8 mouse cellular contexts compared by ENCODE assay signal in the genomic region with DNA sequence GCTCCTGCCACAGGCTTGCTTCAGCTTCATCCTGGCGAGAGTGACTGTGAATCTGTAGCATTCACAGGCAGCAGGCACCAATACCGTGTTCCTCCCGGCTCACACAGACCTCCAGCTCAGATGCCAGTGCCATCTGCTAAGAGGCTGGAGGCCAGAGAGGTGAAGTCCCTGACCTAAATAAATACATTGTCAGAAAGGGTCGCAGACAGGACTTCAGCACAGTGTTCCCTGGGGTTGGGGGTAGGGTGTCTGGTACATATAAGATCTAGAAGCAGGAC. TPM values are rescaled to one million over a fixed set of nuclear protein-coding genes. Genes with fewer than 3 reads are reported as not detected.
DNase-seq lines count a peak whose midpoint lies in the region; ATAC-seq lines count a peak whose summit lies in the region.

No protein-coding gene starts in this region.

- WGBS in heart, embryonic 11.5 days (ENCODE audit: insufficient replicate concordance): 44% methylated on average over 4 of the region's 4 CpGs
- WGBS in hindbrain, embryonic 12.5 days: 29% methylated on average over 4 of the region's 4 CpGs
- 53% methylated on average over 4 of the region's 4 CpGs for WGBS in midbrain, embryonic 14.5 days

- H3K36me3 ChIP-seq in heart, embryonic 11.5 days (ENCODE audit: control insufficient read depth, insufficient read depth, low read length): no peaks in the 10 kb centered on the region
- no peaks in the 10 kb centered on the region for H3K36me3 ChIP-seq in hindbrain, embryonic 12.5 days
- no peaks in the 10 kb centered on the region for H3K36me3 ChIP-seq in midbrain, embryonic 14.5 days (ENCODE audit: control insufficient read depth, insufficient read depth, low read length)

- H3K4me3 ChIP-seq in heart, embryonic 11.5 days (ENCODE audit: low read depth, low read length): 0 out of 2 replicates have a peak overlapping the region, but pooled peaks have one; percentile 72
- H3K4me3 ChIP-seq in hindbrain, embryonic 12.5 days: peak overlapping the region; percentile 49; the same call in 1 of the 2 replicates
- H3K4me3 ChIP-seq in midbrain, embryonic 14.5 days (replicated peaks; ENCODE audit: low read depth, low read length): no peak overlapping the region

- peaks cover 60% of the 10 kb centered on the region for H3K4me1 ChIP-seq in heart, embryonic 11.5 days (ENCODE audit: control insufficient read depth, insufficient read depth, low read length)
- peaks cover 99% of the 10 kb centered on the region for H3K4me1 ChIP-seq in hindbrain, embryonic 12.5 days
- peaks cover 91% of the 10 kb centered on the region for H3K4me1 ChIP-seq in midbrain, embryonic 14.5 days (ENCODE audit: control insufficient read depth, insufficient read depth, low read length)

- peak overlapping the region; percentile 12; the same call in 1 of the 2 replicates for H3K9ac ChIP-seq in heart, embryonic 11.5 days (ENCODE audit: low read depth, low read length)
- peak overlapping the region; percentile 63 for H3K9ac ChIP-seq in hindbrain, embryonic 12.5 days
- H3K9ac ChIP-seq in midbrain, embryonic 14.5 days (replicated peaks; ENCODE audit: low read length): peak overlapping the region; percentile 69

- ATAC-seq in heart, embryonic 11.5 days (replicated peaks; ENCODE audit: insufficient number of reproducible peaks, low FRiP score, low TSS enrichment): no peak
- no peak for ATAC-seq in hindbrain, embryonic 12.5 days (ENCODE audit: low FRiP score)
- no peak for ATAC-seq in midbrain, embryonic 14.5 days (ENCODE audit: low FRiP score, low TSS enrichment)

- DNase-seq in heart, adult 9 months (ENCODE audit: low spot score in 2 of 2): no peak
- DNase-seq in cerebellum, postnatal 10 days: peak; percentile 79 to 83
- DNase-seq in midbrain, embryonic 14.5 days: no peak
- DNase-seq in thymus, adult 18-20 months: no peak
- DNase-seq in T-cell, adult 2 months (ENCODE audit: low spot score): no peak
- DNase-seq in urinary bladder, postnatal 10 days (ENCODE audit: low spot score): no peak

- H3K27me3 ChIP-seq in heart, embryonic 11.5 days (ENCODE audit: control insufficient read depth, insufficient read depth, low read length): no peaks in the 10 kb centered on the region
- H3K27me3 ChIP-seq in hindbrain, embryonic 12.5 days: no peaks in the 10 kb centered on the region
- H3K27me3 ChIP-seq in midbrain, embryonic 14.5 days (ENCODE audit: control insufficient read depth, insufficient read depth, low read length): no peaks in the 10 kb centered on the region

- peak overlapping the region; percentile 81 for H3K27ac ChIP-seq in heart, embryonic 11.5 days (ENCODE audit: low read depth, low read length)
- peak overlapping the region; percentile 91 for H3K27ac ChIP-seq in hindbrain, embryonic 12.5 days
- peak overlapping the region; percentile 82 for H3K27ac ChIP-seq in midbrain, embryonic 14.5 days (replicated peaks; ENCODE audit: low read depth, low read length)

- no peaks in the 10 kb centered on the region for H3K9me3 ChIP-seq in heart, embryonic 11.5 days (replicated peaks; ENCODE audit: control insufficient read depth, low read length)
- H3K9me3 ChIP-seq in hindbrain, embryonic 12.5 days (replicated peaks): no peaks in the 10 kb centered on the region
- H3K9me3 ChIP-seq in midbrain, embryonic 14.5 days (ENCODE audit: control insufficient read depth, low read length): no peaks in the 10 kb centered on the region

- H3K4me2 ChIP-seq in heart, embryonic 11.5 days: peak overlapping the region; percentile 84
- peak overlapping the region; percentile 58 for H3K4me2 ChIP-seq in hindbrain, embryonic 12.5 days (replicated peaks)
- peak overlapping the region; percentile 74 for H3K4me2 ChIP-seq in midbrain, embryonic 14.5 days (ENCODE audit: low read length)

RNA-seq across cellular contexts. Expression of a gene that starts 22.3 kb away (rescaled TPM):
- 12.2 and 12.5 TPM in 2 replicates for polyA plus RNA-seq in heart, embryonic 11.5 days (2014; fragmentation: Nextera tagmentation; extraction: Ambion mirVana)
- polyA plus RNA-seq in hindbrain, embryonic 12.5 days (2016; fragmentation: Nextera tagmentation; extraction: Ambion mirVana): 96.7 and 108 TPM in 2 replicates
- polyA plus RNA-seq in midbrain, embryonic 14.5 days (2014; fragmentation: Nextera tagmentation; extraction: Ambion mirVana): 97.9 and 101 TPM in 2 replicates

RNA-seq across cellular contexts. Expression of a gene that starts 28.0 kb away (rescaled TPM):
- polyA plus RNA-seq in heart, embryonic 11.5 days (2014; fragmentation: Nextera tagmentation; extraction: Ambion mirVana): not detected in 2 replicates
- not detected in 2 replicates for polyA plus RNA-seq in hindbrain, embryonic 12.5 days (2016; fragmentation: Nextera tagmentation; extraction: Ambion mirVana)
- not detected in 2 replicates for polyA plus RNA-seq in midbrain, embryonic 14.5 days (2014; fragmentation: Nextera tagmentation; extraction: Ambion mirVana)

RNA-seq across cellular contexts. Expression of a gene that starts 29.3 kb away (rescaled TPM):
- not detected in 2 replicates for polyA plus RNA-seq in heart, embryonic 11.5 days (2014; fragmentation: Nextera tagmentation; extraction: Ambion mirVana)
- 1.8 and 2.8 TPM in 2 replicates for polyA plus RNA-seq in hindbrain, embryonic 12.5 days (2016; fragmentation: Nextera tagmentation; extraction: Ambion mirVana)
- polyA plus RNA-seq in midbrain, embryonic 14.5 days (2014; fragmentation: Nextera tagmentation; extraction: Ambion mirVana): 1.8 TPM in 1 of 2 replicates, not detected in the other

RNA-seq across cellular contexts. Expression of a gene that starts 38.5 kb away (rescaled TPM):
- 0.17 and 0.27 TPM in 2 replicates for polyA plus RNA-seq in heart, embryonic 11.5 days (2014; fragmentation: Nextera tagmentation; extraction: Ambion mirVana)
- 0.67 and 0.72 TPM in 2 replicates for polyA plus RNA-seq in hindbrain, embryonic 12.5 days (2016; fragmentation: Nextera tagmentation; extraction: Ambion mirVana)
- 1.3 TPM in 1 of 2 replicates, not detected in the other for polyA plus RNA-seq in midbrain, embryonic 14.5 days (2014; fragmentation: Nextera tagmentation; extraction: Ambion mirVana)

RNA-seq across cellular contexts. Expression of a gene that starts 48.3 kb away (rescaled TPM):
- 22.5 and 23.3 TPM in 2 replicates for polyA plus RNA-seq in heart, embryonic 11.5 days (2014; fragmentation: Nextera tagmentation; extraction: Ambion mirVana)
- polyA plus RNA-seq in hindbrain, embryonic 12.5 days (2016; fragmentation: Nextera tagmentation; extraction: Ambion mirVana): 50.0 and 50.5 TPM in 2 replicates
- polyA plus RNA-seq in midbrain, embryonic 14.5 days (2014; fragmentation: Nextera tagmentation; extraction: Ambion mirVana): 30.5 and 31.0 TPM in 2 replicates

Comparison
In these comparisons a context has a peak if more than half of its experiments do, and no peak if none do; other contexts are left out.
1. H3K9ac ChIP-seq: peak in every context shown above with its lines; median percentile 69 in midbrain, embryonic 14.5 days; 63 in hindbrain, embryonic 12.5 days; 12 in heart, embryonic 11.5 days.
2. DNase-seq: peak in cerebellum, postnatal 10 days (2 of 2); none in heart, adult 9 months (0 of 2), midbrain, embryonic 14.5 days (single experiment), thymus, adult 18-20 months (0 of 2), T-cell, adult 2 months (single experiment) and urinary bladder, postnatal 10 days (single experiment).
3. Peak in every context shown above with its lines, with median percentiles within 50 percentile points of each other: H3K27ac ChIP-seq and H3K4me2 ChIP-seq.